In the genomic region with DNA sequence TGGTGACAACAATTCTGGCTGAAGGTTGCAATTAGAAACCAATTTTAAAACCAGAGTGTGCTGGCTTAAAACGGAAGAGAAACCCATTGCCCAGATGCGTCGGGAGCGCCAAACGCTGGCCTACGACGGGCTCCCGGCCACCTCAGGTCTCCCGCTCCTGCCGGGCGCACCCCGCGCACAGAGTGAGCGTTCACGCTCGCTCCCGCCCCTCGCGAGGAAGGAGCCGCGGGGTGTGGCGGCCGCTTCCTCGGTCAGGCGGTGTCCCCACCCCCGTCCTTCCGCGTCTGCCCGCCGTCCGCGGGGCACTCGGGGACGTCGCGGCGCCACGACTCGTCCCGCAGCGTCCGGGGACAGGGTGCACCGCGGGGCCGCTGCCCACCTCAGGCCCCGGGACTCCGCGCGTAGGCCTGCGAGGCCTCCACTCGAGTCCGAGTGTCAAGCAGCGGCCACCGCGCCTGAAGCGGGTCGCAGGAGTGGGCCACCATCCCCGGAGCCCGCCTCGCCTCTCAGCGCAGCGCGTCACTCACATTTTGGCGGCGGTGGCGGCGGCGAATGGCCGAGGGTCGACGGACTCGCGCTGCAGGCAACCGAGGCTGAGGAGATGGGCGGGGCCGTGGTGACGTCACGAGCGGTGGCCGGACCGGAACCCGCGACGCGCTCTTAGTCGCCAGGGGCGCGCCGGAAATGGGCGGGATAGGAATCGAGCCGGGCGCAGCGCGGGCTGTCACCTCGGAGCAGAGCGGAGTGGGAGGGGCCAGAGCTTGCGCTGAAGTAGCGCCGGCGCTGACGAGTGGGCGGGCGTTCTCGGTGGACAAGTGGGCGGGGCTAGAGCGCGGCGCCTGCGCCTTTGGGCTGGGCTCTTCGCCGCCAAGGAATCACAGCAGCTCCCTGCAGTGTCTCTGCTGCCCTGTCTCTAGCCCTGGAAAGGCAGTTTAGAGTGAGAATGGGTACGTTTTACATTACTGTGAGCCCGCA, we compare ENCODE assay signal across 8 mouse cellular contexts. TPM values are rescaled to one million over a fixed set of nuclear protein-coding genes. Genes with fewer than 3 reads are reported as not detected.
DNase-seq lines count a peak whose midpoint lies in the region; ATAC-seq and TF ChIP-seq lines count a peak whose summit lies in the region.

A gene (minus strand): TSS at position 617 of the 975 bp plus-strand sequence.

- no peak for TF ChIP-seq CTCF in lung, adult 2 months (IDR thresholded peaks at IDR 0.05; ENCODE audit: insufficient read depth, low read length)

- under 1% methylated on average over 114 of the region's 114 CpGs for WGBS in forebrain, embryonic 15.5 days
- under 1% methylated on average over 114 of the region's 114 CpGs for WGBS in lung, adult 2 months

- H3K27ac ChIP-seq in ES-E14 (ENCODE audit: insufficient read depth, low read depth, low read length, poor library complexity, severe bottlenecking): peak within 1 kb of the TSS; percentile 32
- peak within 1 kb of the TSS; percentile 90 for H3K27ac ChIP-seq in forebrain, embryonic 15.5 days (replicated peaks)

- ATAC-seq in forebrain, embryonic 15.5 days (replicated peaks): peak; percentile 99
- ATAC-seq in neutrophil, adult 5-6 weeks (ENCODE audit: extremely low read depth, insufficient number of reproducible peaks, low FRiP score, poor library complexity, severe bottlenecking): peak; percentile 98

- peak within 1 kb of the TSS; percentile 89 for H3K9ac ChIP-seq in ES-E14 (ENCODE audit: insufficient read depth, low read depth, low read length, poor library complexity, severe bottlenecking)
- peak within 1 kb of the TSS; percentile 85 for H3K9ac ChIP-seq in forebrain, embryonic 15.5 days (replicated peaks)

- H3K4me3 ChIP-seq in ES-E14 (ENCODE audit: insufficient read depth in 1 of 2, low read depth in 1 of 2, low read length in 2 of 2, poor library complexity in 1 of 2, severe bottlenecking in 1 of 2): peak within 1 kb of the TSS; percentile 84 to 85
- peak within 1 kb of the TSS; percentile 76 for H3K4me3 ChIP-seq in forebrain, embryonic 15.5 days
- H3K4me3 ChIP-seq in lung, adult 2 months (replicated peaks; ENCODE audit: extremely low read depth, low read depth, low read length): peak within 1 kb of the TSS; percentile 93

- H3K4me1 ChIP-seq in ES-E14 (ENCODE audit: control insufficient read depth in 2 of 2, insufficient read depth in 2 of 2, low read length in 2 of 2, poor library complexity in 1 of 2): no peaks in the 10 kb centered on the region
- H3K4me1 ChIP-seq in forebrain, embryonic 15.5 days: peaks cover 21% of the 10 kb centered on the region
- peaks cover 13% of the 10 kb centered on the region for H3K4me1 ChIP-seq in lung, adult 2 months (ENCODE audit: control insufficient read depth, insufficient read depth, low read length)

- TF ChIP-seq POLR2A in lung, adult 2 months (IDR thresholded peaks at IDR 0.05; ENCODE audit: borderline replicate concordance, extremely low read depth, low read depth, low read length): peak; percentile 72; the same call in 1 of the 2 replicates

- in situ Hi-C loops in ES-E14 (cut with MboI; ENCODE audit: low sequenced_read_pairs in 2 of 2, unreplicated experiment in 2 of 2): no loop called here

- DNase-seq in ES-E14 (ENCODE audit: low read depth, low spot score): peak; percentile 95
- peak; percentile 99 for DNase-seq in cerebellum, adult 11-12 months
- peak; percentile 97 for DNase-seq in heart, postnatal 25 days (ENCODE audit: low spot score)
- DNase-seq in layer of hippocampus, adult 18-20 months (ENCODE audit: low spot score in 2 of 2): peak; percentile 98 to 99
- peak; percentile 98 for DNase-seq in lung, adult 2 months
- peak; percentile 95 to 96 for DNase-seq in thymus, adult 18-20 months

- intact Hi-C loops in heart, postnatal 25 days (cut with DNase I): no loop called here

- peaks cover 4% of the 10 kb centered on the region; the same call in 1 of the 2 replicates for H3K36me3 ChIP-seq in ES-E14 (ENCODE audit: control insufficient read depth, insufficient read depth, low read length, poor library complexity, severe bottlenecking)
- peaks cover 38% of the 10 kb centered on the region for H3K36me3 ChIP-seq in forebrain, embryonic 15.5 days

- H3K9me3 ChIP-seq in ES-E14 (ENCODE audit: control insufficient read depth, insufficient read depth, low read depth, low read length): no peaks in the 10 kb centered on the region
- H3K9me3 ChIP-seq in forebrain, embryonic 15.5 days: no peaks in the 10 kb centered on the region

- H3K27me3 ChIP-seq in forebrain, embryonic 15.5 days: no peaks in the 10 kb centered on the region

- peak within 1 kb of the TSS; percentile 57 for H3K4me2 ChIP-seq in forebrain, embryonic 15.5 days (replicated peaks)

TF ChIP-seq in ES-E14, 5 proteins besides CTCF, POLR2A, EP300 and RAD21:
- TF ChIP-seq CHD2 (IDR thresholded peaks at IDR 0.05; ENCODE audit: low read depth, low read length) (peak; percentile 50; the same call in 1 of the 2 replicates), ZC3H11A (IDR thresholded peaks at IDR 0.05; ENCODE audit: borderline replicate concordance, low read depth, low read length) (no peak), ZNF384 (IDR thresholded peaks at IDR 0.05; ENCODE audit: low read depth, low read length) (no peak)

RNA-seq across cellular contexts. Expression of the gene that starts here (rescaled TPM):
- 31.2 and 45.9 TPM in 2 replicates for total RNA-seq in ES-E14 (2012; rRNA removed)
- 69.3 and 69.4 TPM in 2 replicates for polyA plus RNA-seq in forebrain, embryonic 15.5 days (2015; fragmentation: Nextera tagmentation; extraction: Ambion mirVana)
- total RNA-seq in heart, postnatal 25 days (2021): 10 to 100 TPM; 67.4 to 77.2 TPM
- total RNA-seq in layer of hippocampus, adult 18-20 months (2021): 10 to 100 TPM; 30.4 to 30.7 TPM
- polyA plus RNA-seq in lung, adult 2 months (2012; rRNA removed): 37.7 and 70.5 TPM in 2 replicates
- total RNA-seq in neutrophil, adult 5-6 weeks (2017): 79.3 and 80.7 TPM in 2 replicates

Comparison
In these comparisons a context has a peak if more than half of its experiments do, and no peak if none do; other contexts are left out.
1. Peak in every context shown above with its lines: DNase-seq, ATAC-seq, H3K4me3 ChIP-seq and H3K27ac ChIP-seq.